Mouse (Mus musculus): Measurements from ENCODE around the gene Chp2.

DNA sequence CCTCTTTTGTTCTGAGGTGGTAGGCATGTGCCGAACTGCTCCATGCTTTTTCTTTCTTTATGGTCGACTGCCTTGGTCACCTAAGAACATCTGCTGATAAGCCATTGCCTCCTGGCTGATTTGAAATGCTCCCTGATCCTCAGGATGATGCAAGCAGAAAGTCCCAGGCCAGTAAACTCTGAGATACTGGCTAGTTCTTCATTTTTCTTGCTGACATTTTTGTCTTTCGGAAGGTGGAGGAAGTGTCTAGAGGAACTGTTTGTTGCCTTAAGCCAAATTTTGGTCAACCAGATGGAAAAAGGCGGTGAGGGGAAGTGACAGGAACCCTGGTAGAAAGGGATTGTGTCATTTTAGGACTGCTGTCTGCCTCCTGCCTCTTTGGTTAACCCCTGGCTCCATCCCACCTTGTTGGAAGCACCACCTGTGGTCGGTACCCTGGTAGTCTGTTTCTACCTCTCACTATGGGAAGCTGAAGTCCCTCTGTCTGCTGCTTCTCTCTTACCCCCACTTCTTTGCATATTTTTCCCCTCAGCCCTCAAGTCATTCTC, 40.8 kb downstream of the Chp2 start:
- no peak for TF ChIP-seq CTCF (IDR thresholded peaks at IDR 0.05 in 2 of 3, conservative IDR thresholded peaks at IDR 0.05 in 1 of 3; ENCODE audit: control insufficient read depth in 1 of 3, insufficient read depth in 1 of 3, low read depth in 2 of 3, low read length in 3 of 3, poor library complexity in 1 of 3, severe bottlenecking in 1 of 3)
- no peak for TF ChIP-seq MAX (IDR thresholded peaks at IDR 0.05; ENCODE audit: low read length)
- TF ChIP-seq POLR2A (IDR thresholded peaks at IDR 0.05; ENCODE audit: control insufficient read depth in 1 of 2, insufficient read depth in 1 of 2, low read depth in 1 of 2, low read length in 2 of 2, poor library complexity in 1 of 2): no peak
- TF ChIP-seq TCF12 (IDR thresholded peaks at IDR 0.05; ENCODE audit: low read depth, low read length): no peak
- no peak for TF ChIP-seq MEF2A (IDR thresholded peaks at IDR 0.05; ENCODE audit: extremely low read depth, insufficient replicate concordance, low read depth, low read length, poor library complexity, severe bottlenecking)
- no peak for TF ChIP-seq ZKSCAN1 (IDR thresholded peaks at IDR 0.05; ENCODE audit: low read depth, low read length)
- TF ChIP-seq USF1 (IDR thresholded peaks at IDR 0.05; ENCODE audit: low read depth, low read length): no peak
- no peak for TF ChIP-seq GABPA (IDR thresholded peaks at IDR 0.05; ENCODE audit: low read depth, low read length)
- TF ChIP-seq CHD2 (IDR thresholded peaks at IDR 0.05; ENCODE audit: low read length): no peak
- TF ChIP-seq USF2 (IDR thresholded peaks at IDR 0.05; ENCODE audit: borderline replicate concordance in 1 of 2, insufficient read depth in 1 of 2, low read depth in 1 of 2, low read length in 2 of 2): no peak
- no peak for TF ChIP-seq MAFK (IDR thresholded peaks at IDR 0.05; ENCODE audit: borderline replicate concordance, low read depth, low read length)
- TF ChIP-seq JUND (IDR thresholded peaks at IDR 0.05; ENCODE audit: low read depth, low read length): no peak
- TF ChIP-seq CHD1 (IDR thresholded peaks at IDR 0.05; ENCODE audit: low read depth, low read length): no peak
- no peak for TF ChIP-seq ETS1 (IDR thresholded peaks at IDR 0.05; ENCODE audit: low read depth, low read length)
